ENCODE assay signal across 25 mouse cellular contexts in the genomic region with DNA sequence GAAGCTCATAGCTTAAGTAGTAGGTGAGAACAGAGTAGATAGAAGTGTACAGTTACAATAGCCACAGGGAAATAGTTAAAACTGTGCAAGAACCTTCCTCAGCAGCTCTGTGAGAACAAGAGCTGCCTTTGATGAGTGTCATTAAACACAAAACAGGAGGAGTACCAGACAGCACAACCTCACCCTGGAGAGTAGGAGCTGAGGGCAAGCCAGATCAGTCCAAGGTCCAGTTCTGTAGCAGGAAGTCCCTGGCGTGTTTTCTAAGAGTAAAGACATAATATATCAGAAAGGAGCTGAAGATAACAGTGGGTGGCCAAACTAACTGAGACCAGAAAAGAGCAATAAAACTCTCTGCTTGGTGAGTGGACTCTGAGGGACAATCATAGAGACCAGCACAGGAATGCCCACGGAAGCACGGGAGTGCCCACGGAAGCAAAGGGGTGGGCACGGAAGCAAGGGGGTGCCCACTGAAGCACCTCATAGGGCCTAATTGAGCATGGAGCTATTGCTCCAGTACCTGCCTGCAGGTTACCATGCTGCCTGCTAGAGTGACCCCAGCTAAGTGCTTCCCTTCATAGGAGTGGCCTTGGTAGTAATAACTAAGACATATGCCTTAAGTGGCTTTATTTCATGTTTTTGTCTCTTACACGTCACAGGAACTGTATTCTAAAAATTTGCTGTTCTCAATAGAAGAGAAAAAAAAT.
DNase-seq lines count a peak whose midpoint lies in the region; ATAC-seq and TF ChIP-seq lines count a peak whose summit lies in the region.
"Had no signal": no experiment of that assay in that cellular context is flagged by ENCODE, and none has a peak within 500 bp of the region (broad histone marks: within the 10 kb centered on the region; RNA-seq: fewer than 3 reads in every experiment).

No protein-coding gene starts in this region.

- H3K4me3 ChIP-seq in cerebellum, adult 2 months (replicated peaks; ENCODE audit: insufficient read depth, low read depth, low read length): no peak overlapping the region
- no peak overlapping the region for H3K4me3 ChIP-seq in layer of hippocampus, adult 2 months
- no peak overlapping the region for H3K4me3 ChIP-seq in macrophage (ENCODE audit: inconsistent target)
- H3K4me3 ChIP-seq in stomach, postnatal 0 days (ENCODE audit: low read depth, low read length): no peak overlapping the region
- no peak overlapping the region for H3K4me3 ChIP-seq in midbrain, embryonic 11.5 days (ENCODE audit: low read depth, low read length)
- H3K4me3 ChIP-seq: embryonic facial prominence, embryonic 15.5 days; heart, embryonic 15.5 days; limb, embryonic 10.5 days; liver, embryonic 15.5 days; midbrain, embryonic 10.5 days had no signal

- 89% methylated on average over 6 of the region's 6 CpGs for WGBS in cerebellum, adult 2 months
- 93% methylated on average over 6 of the region's 6 CpGs for WGBS in macrophage (ENCODE audit: missing documents)
- WGBS in stomach, postnatal 0 days: 83% methylated on average over 6 of the region's 6 CpGs
- 79% methylated on average over 6 of the region's 6 CpGs for WGBS in midbrain, embryonic 11.5 days

- TF ChIP-seq POLR2A in cerebellum, adult 2 months (IDR thresholded peaks at IDR 0.05; ENCODE audit: borderline replicate concordance, insufficient read depth, low read length): no peak

- H3K4me2 ChIP-seq in stomach, postnatal 0 days (replicated peaks; ENCODE audit: low read depth): no peak overlapping the region
- H3K4me2 ChIP-seq in midbrain, embryonic 11.5 days: no peak overlapping the region
- H3K4me2 ChIP-seq: embryonic facial prominence, embryonic 15.5 days; heart, embryonic 15.5 days; liver, embryonic 15.5 days had no signal

- H3K9ac ChIP-seq in stomach, postnatal 0 days (ENCODE audit: low read length): no peak overlapping the region
- no peak overlapping the region for H3K9ac ChIP-seq in midbrain, embryonic 11.5 days (ENCODE audit: low read length)
- H3K9ac ChIP-seq: embryonic facial prominence, embryonic 15.5 days; heart, embryonic 15.5 days; liver, embryonic 15.5 days had no signal

- H3K27ac ChIP-seq in cerebellum, adult 2 months (ENCODE audit: insufficient read depth, low read length): peak overlapping the region; percentile 36; the same call in 1 of the 2 replicates
- peak overlapping the region; percentile 76 for H3K27ac ChIP-seq in layer of hippocampus, adult 2 months
- peak overlapping the region; percentile 78 for H3K27ac ChIP-seq in macrophage
- peak overlapping the region; percentile 53; the same call in 1 of the 2 replicates for H3K27ac ChIP-seq in stomach, postnatal 0 days (replicated peaks)
- H3K27ac ChIP-seq in midbrain, embryonic 11.5 days (ENCODE audit: low read depth, low read length): no peak overlapping the region
- H3K27ac ChIP-seq: embryonic facial prominence, embryonic 15.5 days; heart, embryonic 15.5 days; limb, embryonic 10.5 days; liver, embryonic 15.5 days; midbrain, embryonic 10.5 days had no signal

- H3K9me3 ChIP-seq in stomach, postnatal 0 days (ENCODE audit: control insufficient read depth, low read length): no peaks in the 10 kb centered on the region
- H3K9me3 ChIP-seq in midbrain, embryonic 11.5 days (ENCODE audit: control insufficient read depth, low read length): no peaks in the 10 kb centered on the region
- H3K9me3 ChIP-seq: embryonic facial prominence, embryonic 15.5 days; heart, embryonic 15.5 days; limb, embryonic 10.5 days; liver, embryonic 15.5 days had no signal

- TF ChIP-seq CTCF in cerebellum, adult 2 months (IDR thresholded peaks at IDR 0.05; ENCODE audit: borderline replicate concordance, insufficient read depth, low read depth, low read length): no peak
- TF ChIP-seq CTCF in layer of hippocampus, adult 2 months (conservative IDR thresholded peaks at IDR 0.05): no peak
- TF ChIP-seq CTCF in stomach, postnatal 0 days (IDR thresholded peaks at IDR 0.05; ENCODE audit: low read depth): no peak

- no peaks in the 10 kb centered on the region for H3K27me3 ChIP-seq in cerebellum, adult 2 months (ENCODE audit: control insufficient read depth, insufficient read depth, low read length)
- H3K27me3 ChIP-seq in stomach, postnatal 0 days (ENCODE audit: control insufficient read depth, insufficient read depth, low read length): no peaks in the 10 kb centered on the region
- H3K27me3 ChIP-seq in midbrain, embryonic 11.5 days (ENCODE audit: control insufficient read depth, insufficient read depth, low read length): no peaks in the 10 kb centered on the region
- H3K27me3 ChIP-seq: embryonic facial prominence, embryonic 15.5 days; heart, embryonic 15.5 days; liver, embryonic 15.5 days had no signal

- H3K79me2 ChIP-seq in macrophage (ENCODE audit: inconsistent target): peaks cover 28% of the 10 kb centered on the region

- H3K4me1 ChIP-seq in cerebellum, adult 2 months (ENCODE audit: control insufficient read depth, insufficient read depth, low read length): peaks cover 21% of the 10 kb centered on the region
- H3K4me1 ChIP-seq in stomach, postnatal 0 days (replicated peaks; ENCODE audit: control insufficient read depth, insufficient read depth): no peaks in the 10 kb centered on the region
- H3K4me1 ChIP-seq in midbrain, embryonic 11.5 days (ENCODE audit: control insufficient read depth, insufficient read depth, low read length): no peaks in the 10 kb centered on the region
- H3K4me1 ChIP-seq: embryonic facial prominence, embryonic 15.5 days; liver, embryonic 15.5 days; midbrain, embryonic 10.5 days had no signal

- no peaks in the 10 kb centered on the region for H3K36me3 ChIP-seq in macrophage (ENCODE audit: inconsistent target)
- no peaks in the 10 kb centered on the region; the same call in 1 of the 2 replicates for H3K36me3 ChIP-seq in stomach, postnatal 0 days (ENCODE audit: control insufficient read depth, insufficient read depth, low read length)
- no peaks in the 10 kb centered on the region; the same call in 1 of the 2 replicates for H3K36me3 ChIP-seq in midbrain, embryonic 11.5 days (ENCODE audit: control insufficient read depth, insufficient read depth, low read length)
- H3K36me3 ChIP-seq: liver, embryonic 15.5 days had no signal

- ATAC-seq in stomach, postnatal 0 days (ENCODE audit: low FRiP score, low TSS enrichment): peak; percentile 93
- ATAC-seq in erythroid progenitor cell, adult 5-6 weeks (replicated peaks; ENCODE audit: low FRiP score, poor library complexity, severe bottlenecking): no peak
- ATAC-seq in midbrain, embryonic 11.5 days (ENCODE audit: low FRiP score): no peak
- ATAC-seq: forebrain, embryonic 16.5 days; inflammation-experienced regulatory T-cells, adult 6 months had no signal

- TF ChIP-seq EP300 in stomach, postnatal 0 days (optimal IDR thresholded peaks at IDR 0.05): no peak

- no peak for DNase-seq in cerebellum, adult 2 months
- DNase-seq in cerebellum, postnatal 14 days: no peak
- no peak for DNase-seq in layer of hippocampus, adult 2 months (ENCODE audit: low spot score in 2 of 2)
- DNase-seq in layer of hippocampus, adult 11-12 months (ENCODE audit: low spot score): no peak
- DNase-seq in stomach, postnatal 0 days (ENCODE audit: low spot score): peak; percentile 52
- DNase-seq in midbrain, embryonic 11.5 days (ENCODE audit: low spot score, missing footprints): no peak
- DNase-seq: adrenal gland, postnatal 10 days; cerebellum, adult 8-10 months; gastrocnemius, postnatal 25 days; heart, postnatal 4 days; kidney, postnatal 25 days; layer of hippocampus, adult 9-11 months; liver; lung, postnatal 4 days; right cerebral cortex, postnatal 14 days; thymus, adult 2 months had no signal
